ENCODE assay signal across 18 mouse cellular contexts in genomic region chr17:17618463-17618862, GRCm38 (mm10). TPM values are rescaled to one million over a fixed set of nuclear protein-coding genes. Genes with fewer than 3 reads are reported as not detected.
DNase-seq lines count a peak whose midpoint lies in the region; ATAC-seq and TF ChIP-seq lines count a peak whose summit lies in the region.
"Had no signal": no experiment of that assay in that cellular context is flagged by ENCODE, and none has a peak within 500 bp of the region (broad histone marks: within the 10 kb centered on the region; RNA-seq: fewer than 3 reads in every experiment).

No protein-coding gene starts in this region.

- peak overlapping the region; percentile 84 for H3K27ac ChIP-seq in brown adipose tissue, adult 24 weeks (replicated peaks; ENCODE audit: low read depth, low read length)
- peak overlapping the region; percentile 87 for H3K27ac ChIP-seq in heart, postnatal 0 days (ENCODE audit: low read depth)
- H3K27ac ChIP-seq: embryonic facial prominence, embryonic 15.5 days; forebrain, embryonic 15.5 days; hindbrain, embryonic 10.5 days; neural tube, embryonic 12.5 days had no signal

- peaks cover 15% of the 10 kb centered on the region for H3K4me1 ChIP-seq in brown adipose tissue, adult 24 weeks (ENCODE audit: control insufficient read depth, insufficient read depth, insufficient read length, low read length)
- H3K4me1 ChIP-seq in heart, postnatal 0 days (ENCODE audit: control insufficient read depth, insufficient read depth), result peaks cover 27% of the 10 kb centered on the region

- 39% methylated on average over 1 of the region's 1 CpGs for WGBS in heart, postnatal 0 days

- ATAC-seq in CD4-positive, CD25-positive, alpha-beta regulatory T cell, adult 4 months, result peak; percentile 25
- ATAC-seq in heart, postnatal 0 days (ENCODE audit: insufficient read depth, low read depth), result peak; percentile 83; the same call in 1 of the 2 replicates
- ATAC-seq: forebrain, embryonic 15.5 days; inflammation-experienced regulatory T-cells, adult 6 months had no signal

- H3K9me3 ChIP-seq in heart, postnatal 0 days (replicated peaks; ENCODE audit: control insufficient read depth, low read length), result no peaks in the 10 kb centered on the region
- H3K9me3 ChIP-seq: embryonic facial prominence, embryonic 15.5 days; forebrain, embryonic 15.5 days; hindbrain, embryonic 10.5 days; neural tube, embryonic 12.5 days had no signal

- H3K27me3 ChIP-seq in heart, postnatal 0 days (ENCODE audit: control insufficient read depth, insufficient read depth, low read length), result no peaks in the 10 kb centered on the region
- H3K27me3 ChIP-seq: embryonic facial prominence, embryonic 15.5 days; forebrain, embryonic 15.5 days; neural tube, embryonic 12.5 days had no signal

- peak; percentile 51 to 52 for DNase-seq in heart, adult 9 months (ENCODE audit: low spot score in 2 of 2)
- DNase-seq in heart, postnatal 4 days, result no peak
- peak; percentile 90 for DNase-seq in heart, postnatal 0 days (ENCODE audit: low spot score)
- no peak for DNase-seq in cerebellum, postnatal 14 days
- no peak for DNase-seq in cerebellum, adult 9-10 months
- DNase-seq in urinary bladder, postnatal 25 days (ENCODE audit: low spot score), result no peak
- DNase-seq: cerebellum, adult 11-12 months; gastrocnemius, postnatal 10 days; kidney, adult 9 months; kidney, postnatal 4 days; lung, postnatal 4 days had no signal

- peak overlapping the region; percentile 54 for H3K4me2 ChIP-seq in heart, postnatal 0 days (ENCODE audit: low read depth, low read length)
- H3K4me2 ChIP-seq: embryonic facial prominence, embryonic 15.5 days; forebrain, embryonic 15.5 days; neural tube, embryonic 12.5 days had no signal

- no peak for TF ChIP-seq EP300 in heart, postnatal 0 days (IDR thresholded peaks at IDR 0.05; ENCODE audit: low read depth)

- TF ChIP-seq CTCF in heart, postnatal 0 days (IDR thresholded peaks at IDR 0.05; ENCODE audit: low read depth), result no peak

- peak overlapping the region; percentile 32; the same call in 1 of the 2 replicates for H3K9ac ChIP-seq in heart, postnatal 0 days (replicated peaks; ENCODE audit: low read depth, low read length)
- H3K9ac ChIP-seq: embryonic facial prominence, embryonic 15.5 days; forebrain, embryonic 15.5 days; neural tube, embryonic 12.5 days had no signal

- no peak overlapping the region for H3K4me3 ChIP-seq in brown adipose tissue, adult 24 weeks (ENCODE audit: insufficient read depth, low read depth, low read length)
- H3K4me3 ChIP-seq in heart, postnatal 0 days (ENCODE audit: low read depth, low read length), result peak overlapping the region; percentile 12; the same call in 1 of the 2 replicates
- H3K4me3 ChIP-seq: embryonic facial prominence, embryonic 15.5 days; forebrain, embryonic 15.5 days; hindbrain, embryonic 10.5 days; neural tube, embryonic 12.5 days had no signal

- no peaks in the 10 kb centered on the region for H3K36me3 ChIP-seq in heart, postnatal 0 days (replicated peaks; ENCODE audit: control insufficient read depth, insufficient read depth, low read length)
- H3K36me3 ChIP-seq: embryonic facial prominence, embryonic 15.5 days; forebrain, embryonic 15.5 days; hindbrain, embryonic 10.5 days; neural tube, embryonic 12.5 days had no signal

RNA-seq across cellular contexts. Expression of gene Lnpep, which starts 6.4 kb away (rescaled TPM):
- 100 to 1,000 TPM; 134 to 135 TPM for total RNA-seq in heart, postnatal 4 days (2021)
- polyA plus RNA-seq in CD4-positive, CD25-positive, alpha-beta regulatory T cell, adult 4 months (2017; shearing (Covaris generic)), result 10 to 100 TPM; 31.8 to 33.9 TPM
- polyA plus RNA-seq in brown adipose tissue, adult 24 weeks (2012; ENCODE audit: insufficient read depth, insufficient read length, missing spikeins), result 23.2 and 29.8 TPM in 2 replicates
- total RNA-seq in heart, postnatal 0 days (2014; rRNA removed; ENCODE audit: low replicate concordance), result 53.0 and 56.2 TPM in 2 replicates
- polyA plus RNA-seq in heart, postnatal 0 days (2015; fragmentation: Nextera tagmentation; extraction: Ambion mirVana), result 10.0 and 10.3 TPM in 2 replicates

Comparison
In these comparisons a context has a peak if more than half of its experiments do, and no peak if none do; other contexts are left out.
1. DNase-seq: peak in heart, adult 9 months (2 of 2) and heart, postnatal 0 days (single experiment); none in heart, postnatal 4 days (single experiment), cerebellum, postnatal 14 days (0 of 2), cerebellum, adult 9-10 months (single experiment) and urinary bladder, postnatal 25 days (single experiment).